Mouse (Mus musculus): ENCODE measurements around the gene Frmd8.
A peak's percentile ranks its signal among the peaks of the same experiment; 100 is the strongest.
"Not testable (repeated sequence)": the region's sequence is repeated elsewhere in the genome, so short reads cannot be mapped to it uniquely, and the experiment has no call there.

Gene Frmd8

DNA sequence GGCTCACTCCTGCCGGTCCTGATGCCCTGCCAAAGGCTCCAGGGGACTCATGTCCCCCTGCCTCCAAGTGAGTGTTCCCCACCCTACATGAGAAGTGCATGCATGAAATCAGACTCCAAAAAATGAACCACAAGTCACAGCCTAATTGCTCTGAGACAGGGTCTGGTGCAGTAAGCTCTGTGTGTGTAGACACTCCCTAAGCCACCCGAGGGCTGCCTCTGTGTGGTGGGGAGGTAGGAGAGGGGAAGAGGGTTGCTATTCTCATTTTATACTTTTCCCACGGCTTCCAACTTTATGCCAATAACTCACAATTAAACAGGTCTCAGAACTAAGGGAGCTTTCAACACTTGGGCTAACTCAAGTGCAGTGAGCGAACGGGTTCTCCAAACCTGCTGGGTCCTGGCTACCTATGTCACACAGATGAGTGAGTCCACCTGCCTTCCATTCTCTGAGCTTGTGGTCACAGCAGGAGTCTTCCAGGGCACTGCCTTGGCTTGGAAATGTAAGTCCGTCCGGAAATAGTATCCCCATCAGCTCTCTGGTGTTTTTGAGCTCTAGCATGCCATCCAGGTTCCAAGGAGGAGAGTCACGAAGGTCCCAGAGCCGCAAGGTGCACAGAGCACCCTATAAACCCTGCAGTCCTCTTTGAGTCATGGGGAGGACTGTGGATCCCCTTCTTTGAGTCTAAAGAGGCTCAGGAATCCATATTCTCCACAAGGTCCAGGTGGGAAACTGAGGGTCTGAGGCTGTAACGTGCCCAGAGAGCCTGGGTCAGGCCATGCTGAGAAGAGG lies 50.1 kb downstream of the Frmd8 start:
- DNase-seq (ENCODE audit: low spot score in 2 of 2) = no peak

- DNase-seq (ENCODE audit: low spot score in 2 of 2) = no peak
These were observed 50.8 kb downstream of the Frmd8 start for GRCm38 (mm10) chr19:5824043-5824825.

- DNase-seq (ENCODE audit: low spot score in 2 of 2) = no peak
These were observed 51.7 kb downstream of the Frmd8 start for GRCm38 (mm10) chr19:5823266-5823839.

- no peak for DNase-seq (ENCODE audit: low spot score in 2 of 2)
These were observed 52.3 kb downstream of the Frmd8 start for GRCm38 (mm10) chr19:5822834-5823205.

DNA sequence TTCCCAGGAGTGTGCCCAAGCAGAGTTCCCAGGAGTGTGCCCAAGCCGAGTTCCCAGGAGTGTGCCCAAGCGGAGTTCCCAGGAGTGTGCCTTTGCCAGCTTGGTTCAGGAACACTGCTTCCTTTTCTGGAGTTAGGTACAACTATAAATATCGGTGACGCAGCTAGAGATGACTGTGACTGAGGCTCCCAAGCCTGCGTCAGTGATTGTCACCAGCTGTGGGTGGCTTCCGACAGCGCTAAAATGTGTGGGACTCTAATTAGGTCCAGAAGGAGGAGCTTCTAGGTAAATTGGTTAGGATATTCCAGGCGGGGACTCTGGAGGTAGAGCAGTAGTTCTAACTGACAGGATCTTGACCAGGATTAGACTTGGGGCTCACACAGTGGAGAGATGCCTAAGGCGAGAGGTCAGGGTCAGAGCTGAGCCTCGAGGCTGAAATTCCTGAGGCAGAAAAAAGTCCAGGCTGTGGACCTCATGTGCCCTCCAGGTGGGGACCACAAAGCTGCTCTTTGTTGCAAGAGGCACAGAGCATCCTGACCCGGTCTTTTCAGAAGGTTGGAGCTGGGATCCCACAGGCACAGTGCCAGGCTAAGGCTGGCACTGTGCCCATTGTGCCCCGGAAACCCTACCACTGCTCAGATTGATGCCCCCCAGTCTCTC lies 52.8 kb downstream of the Frmd8 start:
- no peak for DNase-seq (ENCODE audit: low spot score in 2 of 2)

DNA sequence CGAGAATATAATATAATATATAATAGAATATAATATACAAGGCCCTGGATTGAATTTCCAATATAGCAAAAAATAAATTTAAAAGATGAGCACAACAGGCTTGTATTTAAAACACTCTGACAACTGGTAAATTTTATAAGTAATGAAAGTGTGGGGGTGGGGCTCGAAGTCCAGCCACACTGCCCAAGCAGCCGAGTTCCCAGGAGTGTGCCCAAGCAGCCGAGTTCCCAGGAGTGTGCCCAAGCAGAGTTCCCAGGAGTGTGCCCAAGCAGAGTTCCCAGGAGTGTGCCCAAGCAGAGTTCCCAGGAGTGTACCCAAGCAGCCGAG lies 53.3 kb downstream of the Frmd8 start:
- no peak for DNase-seq (ENCODE audit: low spot score in 2 of 2)

GRCm38 (mm10) chr19:5819549-5819948 lies 55.5 kb downstream of the Frmd8 start:
- no peak for DNase-seq (ENCODE audit: low spot score in 2 of 2)

DNA sequence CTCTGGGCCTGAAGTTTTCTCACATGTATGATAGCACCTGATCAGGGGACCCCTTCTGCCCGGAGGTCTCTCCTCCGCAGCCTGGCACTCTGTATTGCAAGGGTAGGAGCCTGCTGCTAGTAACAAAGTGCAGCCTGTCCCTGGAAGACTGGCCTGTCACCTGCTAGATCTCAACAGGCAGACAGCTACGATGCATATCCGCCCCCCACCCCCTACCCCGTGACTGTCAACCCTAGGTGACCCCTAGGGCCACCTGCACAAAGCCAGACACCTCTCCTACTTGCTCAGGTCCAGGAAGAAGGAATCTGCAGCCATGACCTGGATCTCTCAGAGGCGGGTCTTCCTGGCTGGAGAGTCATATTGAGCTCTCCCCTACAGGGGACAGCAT lies 56.5 kb downstream of the Frmd8 start:
- DNase-seq (ENCODE audit: low spot score in 2 of 2) = no peak

- DNase-seq (ENCODE audit: low spot score in 2 of 2) = peak; percentile 70 to 75
These were observed 57.1 kb downstream of the Frmd8 start for GRCm38 (mm10) chr19:5817703-5818589.

GRCm38 (mm10) chr19:5815928-5816327 lies 59.1 kb downstream of the Frmd8 start:
- no peak for DNase-seq (ENCODE audit: low spot score in 2 of 2)

GRCm38 (mm10) chr19:5815010-5815409 lies 60.1 kb downstream of the Frmd8 start:
- DNase-seq (ENCODE audit: low spot score in 2 of 2) = no peak

DNA sequence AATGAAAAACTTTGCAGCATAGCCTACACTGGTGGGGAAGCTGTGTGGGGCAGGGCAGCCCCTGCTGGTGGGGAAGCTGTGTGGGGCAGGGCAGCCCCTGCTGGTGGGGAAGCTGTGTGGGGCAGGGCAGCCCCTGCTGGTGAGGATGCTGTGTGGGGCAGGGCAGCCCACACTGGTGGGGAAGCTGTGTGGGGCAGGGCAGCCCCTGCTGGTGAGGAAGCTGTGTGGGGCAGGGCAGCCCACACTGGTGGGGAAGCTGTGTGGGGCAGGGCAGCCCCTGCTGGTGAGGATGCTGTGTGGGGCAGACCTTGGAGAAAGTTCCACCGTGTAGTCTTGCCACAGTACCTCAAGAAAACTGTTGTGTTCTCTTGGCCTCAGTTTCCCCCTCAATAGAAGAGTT lies 61.0 kb downstream of the Frmd8 start:
- DNase-seq (ENCODE audit: low spot score in 2 of 2) = not testable (repeated sequence)

- DNase-seq (ENCODE audit: low spot score in 2 of 2) = no peak
These were observed 61.5 kb downstream of the Frmd8 start for GRCm38 (mm10) chr19:5813567-5813966.

DNA sequence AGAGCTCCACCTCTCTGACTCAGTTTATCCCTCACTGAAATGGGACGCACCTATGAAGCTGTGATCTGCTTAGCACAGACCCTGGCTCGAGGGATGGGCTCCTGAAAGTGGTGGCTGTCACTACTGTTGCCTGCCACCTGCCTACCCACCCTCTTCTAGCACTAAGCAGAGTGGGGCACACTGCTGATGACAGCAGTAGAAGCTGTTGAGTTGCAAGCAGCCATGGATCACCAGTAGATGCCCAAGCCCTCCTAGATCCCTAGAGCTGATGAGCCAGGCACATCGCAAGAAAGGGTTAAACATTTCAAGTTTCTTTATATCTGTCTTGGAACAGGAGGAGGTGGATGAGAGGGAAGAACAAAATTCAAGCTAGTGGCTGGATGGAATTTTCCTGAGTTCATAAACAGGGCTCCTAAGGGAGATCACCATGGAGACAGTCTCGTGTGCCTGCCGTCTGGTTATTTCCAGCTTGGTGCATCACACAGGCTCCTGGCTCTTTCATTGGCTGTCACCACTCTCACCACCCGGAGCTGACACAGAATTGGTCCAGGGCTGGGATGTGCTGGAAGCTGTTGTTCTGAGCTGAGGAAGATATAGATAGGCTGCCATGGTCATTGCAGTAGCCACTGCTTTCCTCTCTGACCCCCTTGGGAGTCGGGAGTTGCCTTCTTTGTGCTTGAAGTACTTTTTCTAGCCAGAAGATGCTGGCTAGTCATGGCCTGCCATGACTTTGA lies 63.1 kb downstream of the Frmd8 start:
- DNase-seq (ENCODE audit: low spot score in 2 of 2) = peak; percentile 74 to 82

DNA sequence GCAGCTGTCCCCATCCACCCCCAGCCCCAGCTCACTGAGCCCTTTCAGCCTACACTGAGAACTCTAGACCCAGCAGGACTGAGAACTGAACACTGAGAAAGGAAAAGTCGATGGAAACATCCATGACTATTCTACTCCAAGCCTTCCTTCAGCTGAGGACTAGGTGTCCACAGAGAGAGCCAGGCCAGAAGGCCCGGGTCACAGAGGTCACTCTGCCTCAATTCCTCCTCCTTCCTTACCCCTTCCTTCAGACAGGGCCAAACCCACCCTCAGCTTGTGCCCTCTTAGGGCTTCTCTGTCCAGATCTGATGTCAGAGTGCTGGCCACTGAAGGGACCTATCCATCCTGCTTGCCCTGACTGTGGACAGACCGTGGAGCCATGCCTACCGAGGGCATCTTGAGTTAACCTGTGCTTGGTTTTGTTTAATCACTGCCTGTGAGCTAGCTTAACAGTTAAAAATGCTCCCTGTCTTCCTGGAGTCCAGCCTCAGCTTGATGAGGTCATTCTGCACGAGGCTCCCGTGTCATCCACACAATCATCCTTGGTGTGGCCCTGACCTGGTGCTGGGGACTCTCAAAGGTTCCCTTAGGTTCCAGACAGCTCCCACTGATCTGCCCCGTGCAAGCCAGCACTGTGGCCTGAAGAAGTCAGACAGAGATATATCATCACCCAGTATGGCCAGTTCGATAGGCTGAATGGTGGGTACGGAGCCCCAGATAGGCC lies 64.1 kb downstream of the Frmd8 start:
- no peak for DNase-seq (ENCODE audit: low spot score in 2 of 2)

DNA sequence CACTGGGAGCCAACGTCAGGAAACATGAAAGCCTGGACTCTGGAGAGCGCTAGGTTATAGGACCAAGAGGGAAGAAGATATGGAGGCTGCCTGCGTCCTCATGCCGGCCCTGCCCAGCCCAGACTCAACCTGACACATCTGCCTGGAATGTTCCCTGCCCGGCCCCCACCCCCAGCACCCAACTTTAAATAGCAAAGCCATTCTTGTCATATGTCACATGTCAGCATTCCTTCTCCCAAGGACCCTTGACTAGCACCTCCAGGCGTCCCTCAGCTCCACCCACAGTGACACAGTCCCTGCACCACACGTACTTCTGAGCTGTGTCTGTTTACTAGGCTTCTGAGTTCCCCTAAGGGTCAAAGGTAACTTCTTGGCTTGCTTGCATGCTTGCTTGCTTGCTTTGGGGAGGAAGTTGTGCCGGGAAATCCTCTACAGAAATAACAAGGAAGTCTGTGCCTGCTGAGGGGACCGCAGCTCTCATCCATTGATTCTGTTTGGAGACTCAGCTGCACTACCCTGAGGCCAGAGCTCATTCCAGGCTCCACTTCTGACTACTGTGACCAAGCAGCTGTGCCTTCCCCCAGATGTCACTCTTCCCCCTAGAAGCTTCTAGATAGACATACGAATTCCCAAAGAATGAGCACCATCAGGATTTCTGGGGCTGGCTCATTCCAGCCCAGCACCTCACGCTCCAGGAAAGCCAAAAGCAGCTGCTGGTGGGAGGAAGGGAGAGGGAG lies 64.8 kb downstream of the Frmd8 start:
- no peak for DNase-seq (ENCODE audit: low spot score in 2 of 2)

- no peak for DNase-seq (ENCODE audit: low spot score in 2 of 2)
These were observed 65.4 kb downstream of the Frmd8 start for GRCm38 (mm10) chr19:5809712-5810089.

- DNase-seq (ENCODE audit: low spot score in 2 of 2) = no peak
These were observed 65.9 kb downstream of the Frmd8 start for GRCm38 (mm10) chr19:5808955-5809711.

DNA sequence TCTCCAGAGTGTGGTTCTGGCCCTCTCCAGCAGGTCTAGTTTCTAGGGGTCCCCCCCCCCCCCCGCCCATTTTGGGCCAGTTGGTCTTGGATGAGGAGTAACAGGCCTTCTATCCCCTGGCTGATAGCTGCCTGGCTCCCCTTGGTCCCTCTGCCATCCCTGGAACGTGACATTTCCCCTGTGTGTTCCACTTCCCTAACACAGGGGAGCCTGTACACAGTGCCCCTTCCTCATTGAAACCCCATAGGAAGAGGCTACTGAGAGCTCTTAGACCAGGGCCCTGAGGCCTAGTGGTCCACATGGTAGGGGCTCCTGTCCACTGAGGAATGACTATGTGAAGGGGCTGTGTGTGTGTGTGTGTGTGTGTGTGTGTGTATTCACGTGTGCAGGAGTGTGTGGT lies 67.3 kb downstream of the Frmd8 start:
- DNase-seq (ENCODE audit: low spot score in 2 of 2) = no peak

Measured in frontal cortex, postnatal 25 days (tissue).